Mouse (Mus musculus) small intestine, adult 2 months (tissue): ENCODE measurements around the gene Adcy5.

ENCODE experiments used
- CTCF ChIP-seq: fragments of 200-500 bp; IDR thresholded peaks from 2 replicates; pipeline ENCODE4 v1.5.1; 2012; ENCODE audit warnings: low read depth, mild to moderate bottlenecking, control low read depth, inconsistent platforms, low read length, moderate library complexity, mixed read lengths; ENCODE audit not compliant: insufficient replicate concordance, insufficient read length; ENCODE audit errors: extremely low read depth
- POLR2A ChIP-seq: fragments of 200-500 bp; IDR thresholded peaks from 2 replicates; pipeline ENCODE4 v1.6.1; 2012; ENCODE audit warnings: low read depth, mild to moderate bottlenecking, control low read depth, inconsistent platforms, low read length, moderate library complexity

DNA sequence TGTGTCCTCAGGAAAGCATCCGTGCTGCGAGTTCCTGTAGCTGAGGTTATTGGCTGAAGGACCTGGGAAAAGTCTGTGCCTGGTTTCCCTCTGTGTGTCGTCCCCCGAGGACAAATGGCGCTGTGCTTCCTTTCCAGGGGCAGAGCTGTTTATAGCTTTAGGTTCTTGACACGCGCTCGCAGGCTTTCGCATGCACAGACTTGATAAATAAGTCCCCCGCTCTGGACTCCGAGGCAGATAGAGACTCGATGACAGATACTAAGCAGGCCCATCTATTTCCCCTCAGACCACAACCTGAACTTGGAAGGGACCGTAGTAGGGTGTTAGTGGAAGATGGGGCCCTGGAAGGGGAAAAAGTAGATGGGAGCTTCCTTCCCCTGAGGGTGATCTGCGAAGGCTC is 70.0 kb downstream of the Adcy5 start:
- TF ChIP-seq POLR2A (no peak), CTCF (no peak)
